Mouse (Mus musculus) megakaryocyte progenitor cell, adult 5-6 weeks (primary cell): ENCODE measurements around the gene Pknox2. TPM values are rescaled to one million over a fixed set of nuclear protein-coding genes. Genes with fewer than 3 reads are reported as not detected.

Experiments
- ATAC-seq: replicated peaks from 2 replicates; pipeline ENCODE4 v1.8.0; 2016; ENCODE audit warnings: mild to moderate bottlenecking, moderate TSS enrichment, inconsistent platforms; ENCODE audit not compliant: poor library complexity
- total RNA-seq, 2 experiments: library from RNA; stranded (forward) in 1 of 2; stranded (reverse) in 1 of 2; fragments of 157-497, 149-512 nt in 1 of 2; fragments of 200-1000 nt in 1 of 2; gene quantifications; 2 replicates each; pipeline versions ENCODE4 v1.2.3 to v1.2.4; 2015 to 2017

Pknox2 gene
- total RNA-seq, 2 experiments from 2014 or later, result not detected

DNA sequence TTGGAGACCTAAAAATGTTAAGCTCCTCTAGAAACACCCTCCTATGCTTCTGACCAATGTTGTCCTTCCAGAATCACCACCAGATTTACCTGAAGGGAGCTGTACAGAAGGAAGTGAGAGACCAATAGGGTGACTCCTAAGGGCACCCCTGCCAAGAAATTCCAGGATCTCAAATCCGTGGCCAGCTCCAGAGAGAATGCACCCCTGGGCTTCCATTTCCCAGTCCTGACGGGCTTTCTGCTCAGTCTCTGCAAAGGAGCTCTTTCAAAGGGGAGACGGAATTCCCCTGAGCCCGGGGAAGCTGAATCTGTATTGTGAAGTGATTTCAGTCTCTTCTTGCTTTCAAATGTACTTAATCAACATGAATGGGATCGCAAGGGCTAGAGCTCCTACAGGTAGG is 43.4 kb downstream of the Pknox2 start:
- no peak for ATAC-seq

DNA sequence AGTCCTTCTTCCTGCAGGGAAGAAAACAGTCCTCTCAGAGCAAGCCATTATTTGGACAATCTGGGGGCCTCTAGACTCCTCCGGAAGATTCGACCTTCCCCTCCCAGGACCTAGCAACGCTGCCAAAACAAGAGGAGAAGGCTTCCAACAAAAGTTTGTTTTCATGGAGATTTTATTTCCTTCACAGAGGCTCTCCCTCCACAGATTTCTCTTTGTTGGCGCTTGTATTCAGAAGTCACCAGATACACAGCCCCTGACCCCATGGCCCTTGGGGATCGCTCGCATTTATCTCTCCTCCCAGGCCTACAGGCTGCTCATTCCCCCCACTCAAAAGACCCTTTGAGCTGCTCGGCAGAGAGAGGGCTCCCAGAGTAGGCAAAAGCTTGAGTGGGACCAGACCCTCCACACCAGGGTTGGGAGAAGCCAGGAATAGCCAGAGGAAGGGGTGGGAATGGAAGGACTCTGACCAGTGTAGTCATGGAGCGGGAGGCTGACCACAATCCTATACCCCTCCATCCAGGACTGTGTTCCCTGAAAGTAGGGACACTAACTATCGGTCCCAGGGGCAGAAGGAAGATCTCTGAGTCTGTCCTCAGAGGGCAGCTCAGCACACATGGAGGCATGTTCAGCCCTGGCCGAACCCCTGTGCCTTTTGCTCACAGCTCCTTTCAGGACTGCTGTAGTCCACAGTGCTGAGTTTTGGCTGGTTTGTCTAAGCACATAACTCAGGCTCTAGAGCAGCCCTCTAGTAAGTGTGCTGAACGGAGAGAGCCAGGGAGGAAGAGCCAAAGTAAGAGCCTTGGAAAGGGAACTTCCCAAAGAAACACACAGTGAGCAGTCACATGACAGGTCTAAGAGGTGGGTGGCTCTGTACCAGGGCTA is 45.9 kb downstream of the Pknox2 start:
- no peak for ATAC-seq

DNA sequence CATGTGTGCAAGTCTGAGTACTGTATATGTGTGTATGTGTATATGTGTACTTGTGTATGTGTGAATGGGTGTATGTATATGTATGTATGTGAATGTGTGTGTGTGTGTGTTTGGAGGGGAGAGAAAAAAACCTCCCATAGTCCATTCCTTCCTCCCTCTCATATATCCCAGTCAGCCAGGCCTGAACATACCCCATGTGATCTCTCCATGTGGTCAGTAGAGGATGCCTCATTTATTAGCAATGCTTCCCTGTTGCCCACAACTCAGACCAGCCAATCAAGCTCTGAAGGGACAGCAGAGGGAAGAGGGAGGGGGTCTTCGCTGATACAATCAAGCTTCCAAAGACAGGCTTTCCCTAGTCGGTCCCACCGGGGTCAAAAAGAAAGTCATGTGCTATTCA is 47.6 kb downstream of the Pknox2 start:
- ATAC-seq, result no peak

DNA sequence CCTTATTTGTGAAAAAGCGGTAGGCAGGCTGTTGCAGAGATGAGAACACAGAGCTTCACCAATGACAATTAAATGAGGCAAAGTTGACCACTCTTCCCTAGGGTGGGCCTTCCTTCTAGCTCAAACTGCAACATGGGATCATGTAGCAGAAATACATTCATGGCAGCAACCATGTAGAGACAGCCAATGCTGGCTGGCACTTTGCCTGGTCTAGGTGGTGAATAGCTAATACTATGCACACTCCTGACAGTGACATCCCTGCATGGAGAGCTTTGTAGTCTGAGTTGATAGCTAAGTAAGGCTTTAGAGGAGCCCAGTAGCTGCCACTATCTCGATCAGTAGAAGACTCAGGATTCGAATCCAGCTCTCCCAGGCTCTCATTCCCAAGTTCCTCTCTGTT is 48.6 kb downstream of the Pknox2 start:
- ATAC-seq, result no peak

DNA sequence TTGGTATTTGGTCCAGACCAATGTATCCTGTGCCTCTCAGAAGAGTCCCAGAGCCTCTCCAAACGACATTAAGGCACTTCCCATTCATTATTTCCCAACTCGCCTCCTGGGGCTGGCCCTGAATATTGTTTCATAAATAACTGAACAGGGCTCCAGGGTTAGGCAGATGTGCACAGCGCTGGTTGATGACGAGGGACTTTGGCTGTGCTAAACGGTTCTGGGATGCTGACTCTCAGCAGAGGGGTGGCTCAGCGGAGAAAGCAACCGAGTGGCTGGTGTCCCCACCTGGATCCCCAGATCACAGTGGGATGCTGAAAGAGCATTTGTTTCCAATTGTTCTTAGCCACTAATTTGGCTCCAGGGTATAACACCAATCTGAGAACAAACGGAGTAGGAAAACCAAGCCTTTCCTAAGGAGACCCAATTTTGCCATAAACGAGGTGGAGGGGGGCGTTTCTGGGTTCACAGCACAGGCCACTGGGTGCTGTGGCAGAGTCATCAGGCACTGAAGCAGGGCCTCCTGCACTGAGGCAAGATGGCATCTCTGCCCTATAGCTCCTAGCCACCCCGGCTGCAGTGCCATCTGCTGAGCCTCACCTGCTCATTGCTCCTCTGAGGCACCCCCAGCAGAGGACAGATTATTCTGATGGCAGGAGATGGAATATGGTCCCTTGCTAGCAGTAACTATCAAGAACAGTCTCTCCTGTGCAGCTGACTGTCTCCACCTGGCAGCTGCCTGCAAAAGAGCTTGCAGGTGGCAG is 52.8 kb downstream of the Pknox2 start:
- ATAC-seq, result no peak

DNA sequence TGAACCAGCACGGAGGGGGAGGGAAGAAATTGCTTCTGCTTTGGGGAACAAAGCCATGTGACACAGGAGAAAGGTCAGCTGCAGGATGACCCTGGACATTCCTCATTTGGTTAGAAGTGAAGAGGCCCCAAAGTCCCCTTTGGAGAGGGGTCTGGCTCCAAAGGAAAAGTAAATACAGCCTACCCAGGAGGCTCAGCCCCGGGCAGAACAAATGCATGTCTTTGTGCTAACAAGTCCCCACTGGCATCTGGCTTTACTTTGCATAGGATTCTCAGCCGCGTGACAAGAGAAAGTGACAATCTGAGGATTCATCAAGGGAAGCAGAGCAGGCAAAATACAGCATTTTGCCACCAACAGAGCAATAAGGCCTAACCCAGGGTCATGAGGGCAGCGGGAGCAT is 54.1 kb downstream of the Pknox2 start:
- no peak for ATAC-seq

DNA sequence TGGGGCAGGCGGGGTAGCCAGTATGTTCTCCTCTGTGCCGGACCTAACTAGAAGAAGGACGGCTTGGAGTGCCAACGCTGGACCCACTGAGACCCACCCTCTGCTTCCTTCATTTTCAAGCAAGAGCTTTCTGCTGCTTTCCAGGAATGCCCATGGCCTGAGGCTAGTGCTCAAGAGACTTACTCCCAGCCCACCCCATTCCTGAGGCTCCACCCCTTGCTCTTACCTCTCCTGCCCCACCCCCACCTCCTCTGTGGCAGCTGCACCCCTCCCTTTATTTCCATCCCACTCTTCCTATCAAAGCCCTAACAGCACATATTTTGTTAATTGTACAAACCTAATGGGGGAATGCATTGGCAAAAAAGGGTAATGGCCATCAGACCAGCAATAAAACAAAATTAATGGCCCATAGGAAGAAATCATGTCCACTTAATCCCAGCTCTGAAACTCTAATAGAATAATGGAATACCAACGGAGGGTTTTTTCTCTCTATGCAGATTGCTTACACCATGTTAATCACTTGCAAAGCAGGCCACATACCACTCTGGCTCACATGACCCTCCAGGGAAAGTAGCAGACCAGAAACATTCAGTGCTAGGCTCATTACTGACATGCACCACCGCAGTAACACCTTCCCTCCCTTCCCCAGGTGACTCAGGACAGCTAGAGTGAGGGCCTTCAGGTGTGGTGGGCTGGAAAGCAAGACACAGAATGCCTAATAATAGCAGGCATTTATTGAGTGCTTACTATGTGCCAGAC is 57.1 kb downstream of the Pknox2 start:
- ATAC-seq, result no peak

DNA sequence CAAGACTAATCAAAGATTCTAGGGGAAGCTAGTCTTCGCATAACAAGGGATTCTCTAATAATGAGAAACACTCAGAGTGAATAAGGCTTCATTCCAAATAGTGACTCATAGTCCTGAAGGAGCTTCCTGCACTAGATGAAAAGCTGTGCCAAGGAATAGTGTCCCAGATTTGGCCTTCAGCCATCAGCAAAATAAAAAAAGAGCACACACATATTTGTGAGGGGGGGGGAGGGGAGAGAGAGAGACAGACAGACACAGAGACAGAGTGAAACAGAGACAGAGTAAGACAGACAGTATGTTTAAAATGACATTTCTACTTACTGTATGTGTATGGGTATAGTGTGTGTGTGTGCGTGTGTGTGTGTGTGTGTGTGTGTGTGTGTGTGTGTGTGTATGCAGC is 61.8 kb downstream of the Pknox2 start:
- ATAC-seq, result no peak

DNA sequence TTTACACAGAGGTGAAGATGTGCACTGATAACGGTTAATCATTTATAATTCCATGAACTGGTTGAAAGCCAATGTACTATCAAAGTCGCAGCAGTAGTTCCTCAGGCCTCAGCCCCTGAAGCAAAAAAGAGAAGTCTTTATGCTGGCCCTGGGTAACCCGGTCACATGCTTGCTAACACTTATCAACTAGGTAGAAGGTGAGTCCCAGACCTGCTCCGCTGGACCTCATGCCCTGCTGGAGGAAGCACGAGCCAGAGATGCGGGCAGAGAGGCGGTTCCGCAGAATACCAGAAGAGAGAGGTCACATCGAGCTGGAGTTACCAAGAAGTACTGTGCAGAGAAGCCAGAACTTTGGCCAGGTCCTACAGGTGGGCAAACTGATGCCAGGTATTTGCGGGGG is 65.0 kb downstream of the Pknox2 start:
- no peak for ATAC-seq

DNA sequence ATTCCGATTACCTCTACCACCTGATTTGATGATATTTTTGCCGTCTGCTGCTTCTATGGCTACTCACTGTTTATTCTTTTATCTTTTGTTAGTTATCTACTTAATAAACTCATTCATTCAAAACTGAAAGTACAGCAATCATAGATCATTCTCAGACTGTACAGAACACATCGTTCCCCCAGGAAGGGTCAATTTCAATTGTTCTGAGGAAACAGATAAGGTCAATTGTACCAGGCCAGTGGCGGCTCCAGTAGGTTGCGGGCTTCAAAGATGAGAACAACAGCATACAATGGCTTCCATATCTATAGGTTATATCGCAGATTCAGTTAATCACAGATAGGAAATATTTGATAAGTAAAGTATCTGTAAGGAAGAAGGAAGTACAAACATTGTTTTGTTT is 66.9 kb downstream of the Pknox2 start:
- no peak for ATAC-seq

DNA sequence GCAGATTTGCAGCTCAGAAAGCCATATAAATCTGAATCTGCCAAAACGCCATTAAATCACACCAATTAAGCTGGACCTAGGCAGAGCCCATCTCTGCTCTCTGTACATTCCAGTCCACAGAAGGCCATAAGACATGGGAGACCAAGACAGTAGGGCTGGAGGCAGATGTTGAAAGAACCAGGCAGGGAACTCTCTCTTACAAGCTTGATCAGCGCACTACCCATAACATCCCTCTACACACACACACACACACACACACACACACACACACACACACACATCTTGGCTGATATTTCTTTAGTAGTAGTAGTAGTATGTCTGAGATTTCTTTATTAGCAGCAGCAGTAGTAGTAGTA is 70.2 kb downstream of the Pknox2 start:
- no peak for ATAC-seq

DNA sequence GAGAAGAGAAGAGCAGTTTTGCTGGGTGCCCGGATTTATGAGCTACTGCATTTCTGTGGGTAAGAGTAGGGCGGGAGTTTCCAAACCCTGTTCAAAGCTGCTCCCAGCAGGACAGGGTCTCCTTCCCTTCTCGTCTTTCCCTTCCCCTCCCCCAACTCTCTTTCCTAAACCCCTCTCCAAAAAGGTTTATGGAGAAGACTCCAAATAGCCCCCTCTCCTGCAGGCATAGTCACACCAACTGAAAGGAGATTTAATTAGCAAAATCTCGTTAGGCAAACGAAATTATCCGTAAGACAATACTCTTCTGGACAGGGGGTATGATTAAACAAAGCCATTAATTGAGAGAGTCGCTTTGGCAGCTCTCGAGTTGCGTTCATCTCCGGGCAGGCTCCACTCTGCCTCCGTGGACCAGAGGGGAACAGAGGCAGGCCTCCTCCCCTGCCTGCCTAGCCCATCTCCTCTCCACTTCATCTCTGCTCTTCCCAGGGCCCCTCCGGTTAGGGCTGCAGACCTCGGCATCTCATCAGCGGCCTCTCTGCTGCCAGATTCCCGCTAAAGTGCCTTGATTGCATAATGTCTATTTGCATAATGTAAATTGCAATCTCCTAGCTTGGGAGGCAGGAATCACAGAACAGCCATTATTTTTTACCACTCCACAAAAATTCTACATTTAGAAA is 70.7 kb downstream of the Pknox2 start:
- no peak for ATAC-seq

DNA sequence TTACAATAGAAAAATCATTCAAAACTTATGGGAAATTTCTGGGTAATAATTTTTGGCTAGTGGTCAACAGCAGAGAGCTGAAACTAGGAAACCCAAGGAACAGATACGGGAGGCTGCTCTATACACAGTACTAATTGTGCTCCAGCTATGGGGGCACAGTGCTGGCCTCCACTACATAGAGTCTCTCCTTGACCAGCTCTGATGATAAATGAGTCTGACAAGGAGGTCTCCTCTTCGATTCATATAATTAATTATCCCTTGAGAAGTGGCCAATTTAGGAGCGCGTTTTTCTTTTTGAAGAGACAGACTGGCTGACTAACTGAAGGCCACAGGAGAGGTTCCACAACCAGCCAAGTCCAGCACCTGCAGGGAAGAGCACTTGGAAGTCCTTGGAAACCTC is 71.3 kb downstream of the Pknox2 start:
- ATAC-seq, result no peak

DNA sequence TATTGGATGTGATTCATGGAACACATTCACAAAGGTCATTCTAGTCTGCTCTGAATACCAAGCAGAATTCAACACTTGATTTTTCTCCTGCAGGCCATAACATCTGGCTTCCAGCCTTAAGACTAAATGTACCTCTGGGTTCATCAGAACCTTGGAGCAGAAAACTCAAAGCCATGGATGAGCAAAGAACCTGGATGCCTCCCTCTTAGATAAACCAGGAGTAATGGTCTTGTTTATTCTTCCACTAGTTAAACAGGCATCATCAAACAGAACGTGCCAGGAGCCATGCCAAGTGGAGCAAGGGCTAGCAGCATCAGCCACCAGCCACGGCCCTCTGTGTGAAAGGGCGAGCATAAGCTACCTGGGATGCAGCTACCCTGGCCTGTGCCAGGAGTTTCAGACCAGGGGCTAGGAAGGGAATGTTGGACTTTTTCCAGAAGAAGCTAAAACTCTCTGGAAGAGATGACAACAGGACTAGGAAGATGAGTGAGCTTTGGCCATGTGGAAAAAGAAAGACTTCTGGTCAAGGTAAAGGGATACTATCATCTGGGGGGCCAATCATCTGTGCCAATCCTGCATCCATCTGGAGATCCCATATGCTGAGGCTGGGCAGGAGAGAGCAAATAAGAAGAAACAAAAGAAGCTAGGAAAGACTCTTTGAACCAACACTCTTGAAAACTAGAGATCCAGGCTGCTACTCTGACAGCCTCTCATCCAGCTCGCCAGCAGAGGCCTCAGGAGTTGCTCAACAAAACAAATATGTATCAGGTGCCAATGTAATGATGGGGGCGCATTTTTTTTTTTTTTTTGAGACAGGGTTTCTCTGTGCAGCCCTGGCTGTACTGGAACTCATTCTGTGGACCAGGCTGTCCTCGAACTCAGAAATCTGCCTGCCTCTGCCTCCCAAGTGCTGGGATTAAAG is 77.6 kb downstream of the Pknox2 start:
- no peak for ATAC-seq

DNA sequence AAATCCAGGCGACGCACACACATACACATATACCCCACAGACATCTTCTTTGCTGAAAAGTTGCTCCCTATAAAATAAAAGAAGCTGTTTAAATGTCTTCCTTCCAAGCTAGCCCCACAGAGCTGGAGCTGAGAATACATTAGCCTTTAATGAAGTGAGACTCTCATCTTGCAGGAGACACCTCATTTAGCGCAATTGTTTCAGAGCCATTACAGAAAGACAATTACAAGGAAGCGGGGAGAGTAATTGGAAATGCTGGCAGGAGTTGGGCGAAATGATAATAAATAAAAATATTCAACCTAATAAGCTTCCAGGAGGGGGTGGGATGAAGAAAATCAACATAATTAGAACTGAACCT is 79.8 kb downstream of the Pknox2 start:
- ATAC-seq, result no peak

DNA sequence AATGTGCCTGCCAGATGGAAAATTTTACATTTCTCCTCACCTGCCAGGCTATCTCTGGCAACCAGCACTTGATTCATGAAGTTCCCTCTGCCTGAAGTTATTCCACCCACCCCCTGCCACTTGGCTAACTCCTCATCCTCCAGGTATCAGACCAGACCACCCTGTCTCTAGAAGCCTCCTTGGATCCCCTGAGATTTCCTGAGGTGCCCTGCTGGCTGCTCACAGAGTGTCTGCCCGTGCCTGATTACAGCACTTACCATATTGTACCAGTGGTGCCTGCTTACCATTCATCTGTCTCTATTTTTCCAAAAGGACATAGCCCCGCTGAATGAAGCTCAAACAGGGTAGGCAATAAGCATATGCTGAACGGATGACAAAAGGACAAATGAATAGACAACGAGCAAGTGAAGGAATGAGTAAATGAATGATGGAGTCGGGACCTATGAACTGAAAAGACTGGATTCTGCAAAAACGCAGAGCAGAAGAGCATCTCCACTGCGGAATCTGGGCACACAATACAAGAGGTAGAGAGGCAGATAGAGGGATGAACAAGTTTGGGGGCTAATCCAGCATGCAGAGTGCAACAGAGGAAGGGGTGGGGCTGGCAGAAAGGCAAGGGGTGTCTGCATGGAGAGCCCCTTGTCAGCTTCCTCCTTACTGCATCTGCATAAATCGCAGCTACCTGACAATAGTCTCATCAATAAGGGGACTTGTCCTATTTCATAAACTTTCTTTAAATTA is 80.3 kb downstream of the Pknox2 start:
- no peak for ATAC-seq

DNA sequence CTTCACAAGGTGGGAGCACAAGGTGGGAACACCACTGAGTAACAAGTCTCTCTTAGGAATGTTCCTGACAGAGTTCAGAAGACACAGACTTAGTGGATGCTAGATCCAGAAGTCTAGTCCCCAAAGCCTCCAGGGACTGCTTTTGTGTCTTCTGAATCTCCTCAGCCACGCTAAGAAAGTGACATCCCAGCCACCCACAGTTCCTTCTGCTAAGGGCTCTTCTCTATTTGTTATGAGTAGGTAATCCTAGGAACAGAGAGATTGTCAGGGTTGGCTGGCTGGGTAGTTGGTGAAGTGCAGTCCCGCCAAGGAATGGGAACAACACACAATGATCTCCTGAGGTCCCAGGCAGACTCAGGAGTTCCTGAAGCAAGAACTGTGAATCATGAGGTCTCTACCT is 85.6 kb downstream of the Pknox2 start:
- ATAC-seq, result no peak

DNA sequence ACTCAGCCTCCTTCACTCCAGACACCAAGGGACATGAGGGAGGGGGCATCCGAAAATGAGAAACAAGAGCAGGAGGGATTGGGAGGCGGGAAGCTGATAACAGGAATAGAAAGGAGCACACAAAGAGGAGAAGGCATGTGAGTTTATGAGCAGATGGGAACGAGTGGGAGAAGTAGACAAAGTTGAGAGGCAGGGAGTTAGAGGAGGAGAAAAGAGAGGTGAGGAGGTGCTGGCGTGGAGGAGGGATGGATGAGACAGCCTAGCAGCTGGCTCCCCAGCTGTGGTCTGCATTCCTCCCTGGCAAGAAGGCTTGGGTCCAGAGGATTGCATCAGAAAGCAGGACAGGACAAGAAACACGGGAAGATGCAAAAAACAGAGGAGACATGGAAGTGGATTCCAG is 92.5 kb downstream of the Pknox2 start:
- no peak for ATAC-seq
